Mouse (Mus musculus): ENCODE measurements at regions not wholly inside any gene's neighbourhood (a gene's known extent, or its start where the extent isn't known, plus 50 kb on each side); places are given as distances from the start of the nearest gene placed in this dataset.

GRCm38 (mm10) chr10:125850370-125850769 lies 115.6 kb upstream of the Lrig3 start:
- no peak for TF ChIP-seq CTCF (IDR thresholded peaks at IDR 0.05; ENCODE audit: borderline replicate concordance, insufficient read depth, low read depth, low read length)
- TF ChIP-seq POLR2A (IDR thresholded peaks at IDR 0.05; ENCODE audit: borderline replicate concordance, insufficient read depth, low read length), result no peak
